Mouse (Mus musculus) bone marrow, adult 2 months (tissue): ENCODE data around the gene Ddb1. TPM values are rescaled to one million over a fixed set of nuclear protein-coding genes. Genes with fewer than 3 reads are reported as not detected.
A peak's percentile ranks its signal among the peaks of the same experiment; 100 is the strongest.

ENCODE experiments used
- H3K27ac ChIP-seq: fragments of 200-500 bp; 2 replicates; pipeline ENCODE4 v1.5.1; 2012; ENCODE audit warnings: low read depth, mild to moderate bottlenecking, control low read depth, inconsistent platforms, low read length; ENCODE audit not compliant: control insufficient read depth, poor library complexity, insufficient read depth
- H3K4me1 ChIP-seq: fragments of 200-500 bp; 2 replicates; pipeline ENCODE4 v1.6.1; 2011; ENCODE audit warnings: low read length; ENCODE audit not compliant: control insufficient read depth, insufficient read depth
- H3K4me3 ChIP-seq: fragments of 200-500 bp; replicated peaks from 2 replicates; pipeline ENCODE3; 2011; ENCODE audit warnings: mild to moderate bottlenecking, low read depth, low read length, control low read depth; ENCODE audit not compliant: control insufficient read depth
- CTCF ChIP-seq: fragments of 200-500 bp; IDR thresholded peaks from 2 replicates; pipeline ENCODE4 v1.5.1; 2011; ENCODE audit warnings: low read length, control low read depth; ENCODE audit not compliant: control insufficient read depth, insufficient read depth
- POLR2A ChIP-seq: fragments of 200-500 bp; IDR thresholded peaks from 2 replicates; pipeline ENCODE4 v1.6.1; 2011; ENCODE audit warnings: low read depth, mild to moderate bottlenecking, control low read depth, low read length, borderline replicate concordance; ENCODE audit not compliant: control insufficient read depth
- WGBS: fragments of 180-500 bp; shearing (Covaris S2); methylation state at CpG from one replicate; pipeline ENCODE4 v1.1.7; 2018; 5-methylcytosine and 5-hydroxymethylcytosine counted together
- polyA plus RNA-seq: library from polyadenylated mRNA; stranded (reverse); fragments of >200 nt; gene quantifications from 2 replicates; pipeline ENCODE4 v1.2.4, GENCODE M21; 2011; ENCODE audit warnings: low replicate concordance; ENCODE audit not compliant: missing spikeins, insufficient read depth, insufficient read length

The Ddb1 gene
- polyA plus RNA-seq, 1 experiment, result 107 TPM

DNA sequence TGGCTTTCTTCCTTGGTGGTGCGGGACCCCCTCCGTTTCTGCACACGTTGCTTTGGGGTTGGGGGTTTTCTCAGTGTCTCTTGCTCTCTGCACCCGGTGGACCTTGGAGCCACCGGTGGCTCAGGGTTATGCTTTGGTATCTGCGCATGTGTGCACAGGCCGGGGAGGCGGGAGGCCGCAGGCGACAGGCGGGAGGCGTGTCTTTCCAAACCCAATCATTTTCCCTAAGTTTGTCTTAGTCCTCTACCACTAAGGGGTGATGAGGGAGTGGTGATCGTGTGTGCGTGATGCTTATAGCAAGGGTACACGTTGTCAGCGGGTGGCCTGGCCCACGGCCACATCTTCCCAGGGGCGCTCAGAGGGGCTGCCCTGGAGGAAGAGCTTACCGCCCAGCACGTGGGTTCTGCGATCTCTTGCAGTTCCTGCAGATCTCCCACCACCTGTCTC is 29.8 kb downstream of the Ddb1 start:
- WGBS, result 3% methylated on average over 21 of the region's 21 CpGs
- H3K4me3 ChIP-seq, result peak overlapping the region; percentile 0
- TF ChIP-seq POLR2A, result no peak
- TF ChIP-seq CTCF, result no peak
- H3K27ac ChIP-seq, result no peak overlapping the region
- no peaks in the 10 kb centered on the region for H3K4me1 ChIP-seq

DNA sequence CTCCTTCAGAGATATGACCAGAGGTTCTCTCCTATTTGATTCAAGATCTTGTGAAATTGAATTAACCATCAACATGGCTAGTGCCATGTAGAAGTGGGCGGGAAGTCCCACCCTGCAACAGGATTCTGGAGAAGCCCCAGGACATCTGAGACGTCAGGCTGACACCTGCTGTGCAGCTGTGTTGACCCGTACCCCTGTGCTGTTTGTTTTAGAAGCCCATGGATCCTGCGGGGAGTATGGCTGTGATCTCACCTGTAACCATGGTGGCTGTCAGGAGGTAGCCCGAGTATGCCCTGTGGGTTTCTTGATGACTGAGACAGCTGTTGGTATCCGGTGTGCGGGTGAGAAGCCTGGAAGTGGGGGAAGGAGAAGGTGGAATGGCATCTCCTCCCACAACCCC is 32.7 kb downstream of the Ddb1 start:
- Histone ChIP-seq H3K27ac (no peak overlapping the region), H3K4me1 (no peaks in the 10 kb centered on the region), H3K4me3 (no peak overlapping the region)
- no peak for TF ChIP-seq POLR2A
- no peak for TF ChIP-seq CTCF
- WGBS, result 83% methylated on average over 7 of the region's 7 CpGs

DNA sequence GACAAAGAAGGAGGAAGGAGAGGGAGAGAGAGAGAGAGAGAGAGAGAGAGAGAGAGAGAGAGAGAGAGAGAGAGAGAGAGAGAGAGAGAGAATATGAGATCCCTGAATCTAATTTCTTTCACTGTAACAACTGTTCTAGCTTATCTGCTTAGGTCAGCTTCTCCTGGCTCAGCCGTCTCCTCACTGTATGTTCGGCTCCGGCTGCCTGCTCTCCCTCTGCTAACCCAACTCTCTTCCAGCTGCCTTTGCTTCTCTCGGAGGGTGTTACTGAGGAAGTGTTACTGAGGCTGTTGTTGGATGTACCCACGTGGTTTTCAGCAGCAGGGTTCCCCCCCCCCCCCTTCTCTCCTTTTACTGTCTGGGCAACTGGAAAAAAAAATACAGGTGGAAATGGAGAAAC is 35.0 kb downstream of the Ddb1 start:
- Histone ChIP-seq H3K4me1 (no peaks in the 10 kb centered on the region), H3K4me3 (no peak overlapping the region), H3K27ac (no peak overlapping the region)
- WGBS, result 7% methylated on average over 5 of the region's 5 CpGs
- TF ChIP-seq POLR2A (no peak), CTCF (no peak)

DNA sequence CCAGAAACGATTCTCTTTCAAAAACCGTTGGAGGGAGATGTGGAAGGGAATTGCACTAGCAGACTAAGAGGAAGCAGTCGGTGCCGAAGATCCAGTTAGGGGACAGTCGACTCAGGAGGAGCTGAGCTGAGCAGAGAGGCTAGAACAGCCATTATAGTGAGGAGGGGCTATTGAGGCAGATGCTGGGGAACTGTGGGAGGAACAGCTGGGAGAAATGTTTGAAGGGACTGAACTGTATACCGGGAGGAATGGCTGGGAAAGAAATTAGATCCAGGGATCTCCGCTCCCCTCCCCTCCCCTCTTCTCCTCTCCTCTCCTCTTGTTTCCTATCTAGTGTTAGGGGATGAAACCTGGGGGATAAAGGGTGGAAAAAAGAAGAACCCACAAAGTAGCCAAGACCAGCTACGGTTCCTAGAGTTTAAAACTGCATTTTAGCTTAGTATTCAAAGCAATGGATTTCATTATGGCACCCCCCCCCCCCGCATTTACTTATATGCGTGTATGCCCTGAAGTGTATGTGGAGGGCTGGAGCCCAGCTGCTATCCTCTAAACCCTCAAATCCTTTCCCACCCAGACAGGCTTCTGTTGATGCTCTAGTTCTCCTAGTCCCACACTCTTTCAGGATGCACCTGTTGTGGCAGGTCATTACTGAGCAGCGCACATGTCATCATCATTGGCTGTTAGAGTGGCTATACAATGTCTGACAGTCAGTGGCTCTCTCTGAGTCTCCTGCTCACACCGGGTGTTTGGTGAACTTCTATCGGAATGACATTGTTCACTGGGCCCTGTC is 35.7 kb downstream of the Ddb1 start:
- Histone ChIP-seq H3K4me3 (no peak overlapping the region), H3K27ac (no peak overlapping the region), H3K4me1 (no peaks in the 10 kb centered on the region)
- 46% methylated on average over 13 of the region's 13 CpGs for WGBS
- TF ChIP-seq POLR2A (no peak), CTCF (no peak)

DNA sequence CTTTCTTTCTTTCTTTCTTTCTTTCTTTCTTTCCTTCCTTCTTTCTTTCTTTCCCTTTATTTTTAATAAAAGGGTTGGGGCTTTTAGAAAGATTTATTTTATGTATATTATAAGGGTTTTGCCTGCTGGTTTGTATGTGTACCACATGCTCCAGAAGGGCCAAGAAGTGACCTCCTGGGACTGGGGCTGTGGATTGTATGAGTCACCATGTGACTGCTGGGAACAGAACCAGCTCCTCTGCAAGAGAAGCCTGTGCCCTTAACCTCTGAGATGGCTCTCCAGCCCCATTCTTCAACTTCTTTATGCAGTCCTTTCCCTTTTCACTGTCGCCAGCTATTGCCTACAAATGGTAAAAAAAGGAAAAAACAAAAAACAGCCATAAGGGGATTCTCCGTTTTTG is 40.5 kb downstream of the Ddb1 start:
- WGBS, result 78% methylated on average over 2 of the region's 2 CpGs
- no peak for TF ChIP-seq POLR2A
- no peak for TF ChIP-seq CTCF
- Histone ChIP-seq H3K4me1 (no peaks in the 10 kb centered on the region; the same call in 1 of the 2 replicates), H3K27ac (no peak overlapping the region), H3K4me3 (no peak overlapping the region)

DNA sequence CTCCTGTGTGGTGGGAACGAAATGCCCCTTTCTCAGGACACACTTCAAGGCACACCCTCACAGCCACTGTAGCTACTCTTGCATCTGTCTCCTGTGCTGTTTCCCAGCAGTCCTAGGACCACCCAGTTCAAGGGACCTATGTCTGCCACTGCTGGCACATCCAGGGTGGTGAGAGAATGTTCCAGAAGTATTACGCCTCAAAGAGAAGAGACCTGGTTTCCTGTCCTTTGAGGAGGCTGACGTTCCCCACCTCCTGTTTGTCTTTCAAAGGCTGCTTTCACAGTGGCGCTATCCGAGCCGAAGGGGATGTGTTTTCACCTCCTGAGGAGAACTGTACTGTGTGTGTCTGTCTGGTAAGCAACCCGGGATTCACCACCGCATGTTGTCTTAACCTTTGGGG is 43.0 kb downstream of the Ddb1 start:
- H3K4me3 ChIP-seq, result no peak overlapping the region

DNA sequence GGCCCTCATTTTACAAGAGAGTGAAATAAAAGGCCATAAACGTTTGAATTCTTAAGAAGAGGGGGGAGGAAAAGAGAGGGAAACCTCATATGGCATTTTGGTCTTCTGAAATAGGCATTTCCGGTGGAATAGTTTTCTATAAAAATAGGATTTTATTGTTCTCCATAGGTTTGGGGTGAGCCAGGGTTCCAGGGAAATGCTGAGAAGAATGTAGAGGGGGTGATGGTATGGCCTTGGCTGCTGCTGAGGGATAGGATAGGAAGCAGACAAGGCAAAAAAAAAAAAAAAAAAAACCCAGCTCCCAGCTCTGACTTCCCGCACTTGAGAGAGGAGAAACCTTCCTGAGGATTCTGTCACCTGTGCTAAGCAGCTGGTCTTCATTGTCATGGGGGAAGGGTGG is 50.9 kb downstream of the Ddb1 start:
- TF ChIP-seq POLR2A (no peak), CTCF (no peak)
- Histone ChIP-seq H3K4me1 (no peaks in the 10 kb centered on the region; the same call in 1 of the 2 replicates), H3K27ac (no peak overlapping the region), H3K4me3 (no peak overlapping the region)
- WGBS, result 76% methylated on average over 3 of the region's 3 CpGs

More for the DNA sequence above, 43.0 kb downstream of the Ddb1 start:
- no peak for TF ChIP-seq CTCF
- no peak for TF ChIP-seq POLR2A
- Histone ChIP-seq H3K4me1 (no peaks in the 10 kb centered on the region; the same call in 1 of the 2 replicates), H3K27ac (no peak overlapping the region)
- WGBS, result 65% methylated on average over 8 of the region's 8 CpGs

DNA sequence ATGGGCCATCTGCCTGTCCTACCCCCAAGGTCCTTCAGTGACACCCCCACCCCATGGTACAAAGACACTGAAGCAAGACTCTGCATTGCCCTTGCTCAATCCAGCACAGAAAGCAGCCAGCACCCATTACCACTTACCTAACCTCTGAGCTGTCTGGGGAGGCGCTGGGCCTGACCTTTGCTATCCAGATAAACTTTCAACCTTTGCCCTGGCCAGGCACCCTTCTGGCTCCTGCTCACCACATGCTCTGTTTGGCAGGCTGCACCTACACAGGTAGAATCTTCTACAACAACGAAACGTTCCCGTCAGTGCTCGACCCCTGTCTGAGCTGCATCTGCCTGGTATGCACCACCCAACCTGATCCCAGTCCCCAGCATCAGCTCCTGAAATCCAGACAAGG is 52.6 kb downstream of the Ddb1 start:
- 91% methylated on average over 5 of the region's 5 CpGs for WGBS
- TF ChIP-seq CTCF, result no peak
- TF ChIP-seq POLR2A, result no peak
- peaks cover 2% of the 10 kb centered on the region; the same call in 1 of the 2 replicates for H3K4me1 ChIP-seq
- no peak overlapping the region for H3K27ac ChIP-seq
- no peak overlapping the region for H3K4me3 ChIP-seq

DNA sequence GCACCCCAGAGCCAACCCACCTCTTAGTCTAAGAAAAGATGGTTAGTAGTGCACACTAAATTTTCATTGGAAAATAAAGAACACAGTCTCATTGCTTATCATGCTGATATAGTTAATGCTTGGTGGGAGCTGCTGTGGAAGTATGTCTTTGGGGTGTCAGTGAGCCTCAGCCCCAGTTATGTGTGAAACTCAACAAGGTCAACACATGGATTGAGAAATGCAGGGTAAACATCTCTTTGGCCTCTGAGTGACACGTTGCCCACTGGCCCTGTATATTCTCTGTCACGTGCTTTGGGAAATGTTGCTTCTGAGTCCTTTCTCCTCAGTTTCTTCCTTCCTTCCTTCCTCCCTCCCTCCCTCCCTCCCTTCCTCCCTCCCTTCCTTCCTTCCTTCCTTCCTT is 53.3 kb downstream of the Ddb1 start:
- H3K4me3 ChIP-seq, result no peak overlapping the region
- TF ChIP-seq CTCF, result no peak
- no peak for TF ChIP-seq POLR2A
- WGBS, result 70% methylated on average over 2 of the region's 2 CpGs
- peaks cover 2% of the 10 kb centered on the region; the same call in 1 of the 2 replicates for H3K4me1 ChIP-seq
- no peak overlapping the region for H3K27ac ChIP-seq
